Mouse (Mus musculus): ENCODE measurements at regions not wholly inside any gene's neighbourhood (a gene's known extent, or its start where the extent isn't known, plus 50 kb on each side); places are given as distances from the start of the nearest gene placed in this dataset.

DNA sequence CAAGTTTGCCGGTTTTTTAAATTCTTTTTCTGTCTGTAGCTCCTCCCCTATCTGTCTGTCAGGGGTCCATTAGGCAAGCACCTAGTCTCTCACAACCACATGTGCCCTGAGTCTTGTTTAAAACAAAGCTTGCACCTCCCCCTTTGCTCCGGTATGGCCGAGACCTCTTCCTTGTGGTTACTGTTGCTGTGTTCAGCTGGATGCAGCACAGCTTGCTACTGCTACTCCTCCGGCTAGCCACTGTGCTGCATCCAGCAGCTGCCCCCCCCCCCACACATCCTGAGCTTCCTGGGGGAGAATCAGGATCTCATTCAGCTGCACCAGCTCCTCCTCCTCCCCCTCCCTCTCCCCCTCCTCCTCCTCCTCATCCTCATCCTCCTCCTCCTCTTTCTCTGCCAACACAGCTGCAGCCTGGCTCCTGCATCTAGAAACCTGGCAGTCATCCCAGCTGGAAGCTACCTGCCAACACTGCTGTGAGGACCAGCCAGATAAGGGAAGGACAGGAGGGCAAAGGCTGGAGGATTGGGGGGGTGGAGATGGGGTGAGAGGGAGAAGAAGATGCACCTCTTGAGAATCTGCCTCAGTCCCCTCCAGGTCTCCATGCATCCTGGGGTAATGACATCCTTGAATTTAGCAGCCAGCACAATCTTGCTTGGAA, 114.8 kb upstream of the Tmem260 start:
- H3K27ac ChIP-seq (ENCODE audit: insufficient read depth, low read length): no peak overlapping the region
- H3K4me1 ChIP-seq (ENCODE audit: control insufficient read depth, insufficient read depth, low read length): peaks cover 3% of the 10 kb centered on the region; the same call in 1 of the 2 replicates
- TF ChIP-seq CTCF (IDR thresholded peaks at IDR 0.05; ENCODE audit: borderline replicate concordance, insufficient read depth, low read length) (no peak), POLR2A (IDR thresholded peaks at IDR 0.05; ENCODE audit: low read depth, low read length) (no peak)
- no peak overlapping the region for H3K4me3 ChIP-seq (ENCODE audit: insufficient read depth, low read length)

DNA sequence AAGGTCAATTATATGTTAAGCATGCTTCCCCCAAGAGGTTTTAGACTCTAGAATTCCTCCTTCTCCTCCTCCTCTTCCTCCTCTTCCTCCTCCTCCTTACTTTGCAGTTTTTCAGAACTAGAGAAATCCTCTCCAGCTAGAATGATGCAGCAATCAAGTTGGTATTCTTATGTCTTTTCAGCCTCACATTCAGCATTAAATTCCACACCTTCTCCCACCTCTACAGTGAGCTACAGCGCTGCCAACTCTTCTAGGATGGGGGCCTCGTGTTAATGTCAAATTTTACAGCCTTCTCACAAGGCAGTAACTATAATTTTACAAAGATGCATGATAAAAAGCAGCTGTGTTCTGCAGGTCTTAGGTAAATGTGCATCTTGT, 114.3 kb upstream of the Tmem260 start:
- Histone ChIP-seq H3K4me1 (ENCODE audit: control insufficient read depth, insufficient read depth, low read length) (peaks cover 3% of the 10 kb centered on the region; the same call in 1 of the 2 replicates), H3K27ac (ENCODE audit: insufficient read depth, low read length) (no peak overlapping the region), H3K4me3 (ENCODE audit: insufficient read depth, low read length) (no peak overlapping the region)
- TF ChIP-seq CTCF (IDR thresholded peaks at IDR 0.05; ENCODE audit: borderline replicate concordance, insufficient read depth, low read length) (no peak), POLR2A (IDR thresholded peaks at IDR 0.05; ENCODE audit: low read depth, low read length) (no peak)

DNA sequence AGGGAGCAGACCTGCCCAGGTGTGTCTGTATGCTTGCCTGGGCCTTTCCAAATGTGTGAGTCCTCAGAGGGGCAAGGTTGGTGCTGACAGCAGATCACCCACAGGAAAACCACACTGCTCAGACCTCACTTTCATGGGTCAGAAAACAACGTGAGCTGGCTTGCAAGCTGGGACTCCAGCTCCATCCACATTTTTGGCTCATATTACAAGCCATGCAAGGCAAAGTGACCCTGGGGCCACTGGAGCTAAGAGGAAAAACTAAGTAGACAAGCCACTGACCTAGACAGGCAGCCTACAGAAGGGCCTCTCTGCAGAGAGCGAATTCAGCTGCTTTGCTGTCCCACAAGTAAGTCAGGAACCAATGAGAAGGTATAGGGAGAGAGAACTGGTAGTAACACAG, 113.7 kb upstream of the Tmem260 start:
- no peak overlapping the region for H3K27ac ChIP-seq (ENCODE audit: insufficient read depth, low read length)
- H3K4me3 ChIP-seq (ENCODE audit: insufficient read depth, low read length): no peak overlapping the region
- peaks cover 3% of the 10 kb centered on the region; the same call in 1 of the 2 replicates for H3K4me1 ChIP-seq (ENCODE audit: control insufficient read depth, insufficient read depth, low read length)
- TF ChIP-seq POLR2A (IDR thresholded peaks at IDR 0.05; ENCODE audit: low read depth, low read length): no peak
- no peak for TF ChIP-seq CTCF (IDR thresholded peaks at IDR 0.05; ENCODE audit: borderline replicate concordance, insufficient read depth, low read length)

DNA sequence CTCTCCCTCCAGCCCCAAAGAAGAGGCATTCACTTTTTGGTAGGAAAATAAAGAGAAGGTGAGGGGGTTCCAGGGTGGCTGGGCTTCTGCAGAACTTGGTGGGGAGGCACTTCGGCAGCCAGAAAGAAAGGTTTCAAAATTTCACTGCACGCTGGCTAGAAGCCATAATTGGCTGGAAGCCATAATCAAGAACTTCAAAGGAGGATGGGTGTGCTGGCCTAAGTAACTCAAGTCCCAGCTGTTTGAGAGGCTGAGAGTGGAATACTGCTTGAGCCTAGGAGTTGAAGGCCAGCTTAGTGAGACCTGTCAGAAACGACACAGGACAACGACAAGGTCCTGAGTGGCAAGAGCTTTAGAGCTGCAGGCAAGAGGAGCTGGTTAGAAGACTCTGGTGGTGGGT, 113.3 kb upstream of the Tmem260 start:
- Histone ChIP-seq H3K4me3 (ENCODE audit: insufficient read depth, low read length) (no peak overlapping the region), H3K4me1 (ENCODE audit: control insufficient read depth, insufficient read depth, low read length) (peaks cover 3% of the 10 kb centered on the region; the same call in 1 of the 2 replicates), H3K27ac (ENCODE audit: insufficient read depth, low read length) (no peak overlapping the region)
- no peak for TF ChIP-seq CTCF (IDR thresholded peaks at IDR 0.05; ENCODE audit: borderline replicate concordance, insufficient read depth, low read length)
- TF ChIP-seq POLR2A (IDR thresholded peaks at IDR 0.05; ENCODE audit: low read depth, low read length): no peak

DNA sequence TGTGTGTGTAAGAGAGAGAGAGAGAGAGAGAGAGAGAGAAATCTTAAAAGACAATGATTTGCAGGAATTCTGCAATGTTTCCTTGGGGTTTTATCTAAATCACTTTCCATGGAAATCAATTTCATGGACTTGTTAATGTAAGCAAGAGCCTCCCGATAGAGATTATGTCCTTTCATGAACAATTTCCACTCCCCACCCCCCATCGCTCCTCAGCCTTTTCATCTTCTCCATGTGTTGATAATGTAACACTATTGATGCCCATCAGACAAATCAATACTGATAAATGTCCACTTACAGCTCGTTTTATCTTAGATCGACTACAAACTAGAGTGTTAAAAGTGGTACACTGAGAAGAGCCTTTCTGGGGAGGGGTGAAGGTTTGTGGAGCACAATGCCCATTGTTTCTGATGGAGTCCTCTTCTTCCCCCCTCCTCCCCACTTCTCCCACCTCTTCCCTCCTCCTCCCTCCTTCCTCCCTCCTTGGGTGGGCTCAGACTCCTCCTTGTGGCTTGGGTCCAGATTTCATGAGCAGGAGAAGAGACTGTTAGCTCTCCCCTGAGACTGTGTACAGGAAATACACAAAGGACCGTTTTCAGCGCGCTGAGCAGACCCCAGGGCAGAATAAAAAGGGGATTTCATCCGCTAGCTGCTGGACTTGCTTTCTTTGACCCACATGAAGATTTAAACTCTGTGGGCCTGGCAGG, 111.7 kb upstream of the Tmem260 start:
- peaks cover 3% of the 10 kb centered on the region; the same call in 1 of the 2 replicates for H3K4me1 ChIP-seq (ENCODE audit: control insufficient read depth, insufficient read depth, low read length)
- TF ChIP-seq CTCF (IDR thresholded peaks at IDR 0.05; ENCODE audit: borderline replicate concordance, insufficient read depth, low read length): no peak
- TF ChIP-seq POLR2A (IDR thresholded peaks at IDR 0.05; ENCODE audit: low read depth, low read length): no peak
- no peak overlapping the region for H3K4me3 ChIP-seq (ENCODE audit: insufficient read depth, low read length)
- no peak overlapping the region for H3K27ac ChIP-seq (ENCODE audit: insufficient read depth, low read length)

DNA sequence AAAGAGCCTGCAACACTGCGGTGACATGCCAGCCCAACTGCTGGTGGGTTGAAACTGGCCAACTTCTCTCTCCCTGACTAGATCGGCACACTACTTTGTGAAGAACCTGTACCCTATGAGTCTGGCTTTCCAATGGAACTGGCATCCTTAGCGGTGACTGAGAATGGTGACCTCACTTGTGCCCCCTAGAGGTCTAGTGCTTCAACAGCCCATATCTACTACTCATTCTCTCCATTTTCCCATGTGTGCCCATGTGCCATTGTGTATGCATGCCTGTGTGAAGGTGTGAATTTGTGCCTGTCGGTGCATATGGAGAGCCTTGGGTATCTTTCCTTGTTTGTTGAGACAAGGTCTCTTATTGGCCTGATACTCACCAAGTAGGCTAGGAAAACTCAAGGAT, 106.5 kb upstream of the Tmem260 start:
- Histone ChIP-seq H3K27ac (ENCODE audit: insufficient read depth, low read length) (no peak overlapping the region), H3K4me1 (ENCODE audit: control insufficient read depth, insufficient read depth, low read length) (no peaks in the 10 kb centered on the region), H3K4me3 (ENCODE audit: insufficient read depth, low read length) (no peak overlapping the region)
- TF ChIP-seq POLR2A (IDR thresholded peaks at IDR 0.05; ENCODE audit: low read depth, low read length) (no peak), CTCF (IDR thresholded peaks at IDR 0.05; ENCODE audit: borderline replicate concordance, insufficient read depth, low read length) (no peak)

DNA sequence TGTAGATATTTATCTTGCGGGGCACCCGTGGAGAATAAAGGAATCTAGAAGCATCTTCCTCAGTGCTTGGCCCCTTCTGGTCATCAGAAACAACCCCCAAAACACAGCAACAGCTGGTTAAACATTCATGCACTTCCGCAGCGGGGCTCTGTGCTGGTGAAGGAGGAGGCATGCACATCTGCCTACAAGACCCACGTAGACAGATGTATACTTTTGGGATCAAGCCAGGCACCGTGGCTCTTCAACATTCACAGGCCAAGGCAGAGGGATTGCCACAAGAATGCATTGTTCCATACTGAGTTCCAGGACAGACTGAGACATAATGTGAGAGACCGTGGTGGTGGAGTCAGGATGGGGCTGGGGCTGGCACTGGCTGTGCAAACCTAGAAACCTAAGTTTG, 103.0 kb upstream of the Tmem260 start:
- H3K4me3 ChIP-seq (ENCODE audit: insufficient read depth, low read length): no peak overlapping the region
- no peak for TF ChIP-seq POLR2A (IDR thresholded peaks at IDR 0.05; ENCODE audit: low read depth, low read length)
- no peak for TF ChIP-seq CTCF (IDR thresholded peaks at IDR 0.05; ENCODE audit: borderline replicate concordance, insufficient read depth, low read length)
- H3K27ac ChIP-seq (ENCODE audit: insufficient read depth, low read length): no peak overlapping the region
- H3K4me1 ChIP-seq (ENCODE audit: control insufficient read depth, insufficient read depth, low read length): no peaks in the 10 kb centered on the region

DNA sequence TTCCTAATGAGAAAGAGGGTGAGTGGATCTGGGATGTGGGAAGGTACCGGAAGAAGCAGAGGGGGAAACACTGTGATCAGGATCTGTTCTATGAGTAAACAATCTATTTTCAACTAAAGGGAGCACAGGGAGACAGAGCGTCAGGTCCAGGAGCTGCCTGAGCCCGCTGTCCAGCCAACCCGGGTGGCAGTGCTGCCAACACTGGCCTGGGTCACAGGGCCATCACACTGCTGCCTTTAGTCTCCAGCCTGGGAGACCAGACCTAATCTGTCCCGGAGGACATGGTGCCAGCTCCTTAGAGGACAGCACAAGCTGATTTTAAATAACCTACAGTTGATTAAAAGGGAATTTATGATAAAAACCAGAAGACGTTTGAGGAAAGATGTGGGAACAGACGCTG, 100.0 kb upstream of the Tmem260 start:
- H3K4me3 ChIP-seq (ENCODE audit: insufficient read depth, low read length): no peak overlapping the region
- TF ChIP-seq CTCF (IDR thresholded peaks at IDR 0.05; ENCODE audit: borderline replicate concordance, insufficient read depth, low read length) (no peak), POLR2A (IDR thresholded peaks at IDR 0.05; ENCODE audit: low read depth, low read length) (no peak)
- H3K4me1 ChIP-seq (ENCODE audit: control insufficient read depth, insufficient read depth, low read length): no peaks in the 10 kb centered on the region
- no peak overlapping the region for H3K27ac ChIP-seq (ENCODE audit: insufficient read depth, low read length)

DNA sequence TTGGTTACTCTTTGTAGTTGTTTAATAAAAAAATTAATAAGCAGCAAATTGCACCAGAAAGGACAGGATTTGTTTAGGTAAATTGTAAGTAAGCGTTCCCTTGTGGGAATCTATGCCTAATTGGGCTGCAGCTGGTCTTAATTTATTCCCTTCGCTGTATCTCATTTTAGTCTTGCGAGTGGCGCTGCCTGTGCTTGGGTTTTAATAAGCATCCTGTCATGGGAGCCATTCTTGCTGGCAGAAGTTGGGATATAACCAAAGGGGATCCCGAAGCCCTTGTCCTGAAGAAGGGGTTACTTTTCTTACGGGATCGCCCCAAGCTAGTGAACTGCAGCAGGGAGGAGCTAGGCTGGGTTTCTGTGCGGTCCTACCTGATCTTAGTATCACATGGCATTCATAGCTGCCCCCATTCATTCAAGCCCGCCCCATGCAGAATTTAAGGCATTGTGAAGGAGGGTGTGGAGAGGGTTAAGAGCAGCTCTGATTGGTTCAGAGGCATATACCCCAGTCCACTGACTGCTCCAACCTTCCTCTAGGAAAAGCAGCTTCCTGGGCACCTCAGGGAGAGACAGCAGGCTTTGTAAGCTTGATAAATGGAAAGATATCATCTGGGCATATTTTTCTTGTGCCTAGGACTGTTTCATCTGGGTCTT, 96.4 kb upstream of the Tmem260 start:
- H3K27ac ChIP-seq (ENCODE audit: insufficient read depth, low read length): no peak overlapping the region
- no peaks in the 10 kb centered on the region for H3K4me1 ChIP-seq (ENCODE audit: control insufficient read depth, insufficient read depth, low read length)
- H3K4me3 ChIP-seq (ENCODE audit: insufficient read depth, low read length): no peak overlapping the region
- TF ChIP-seq POLR2A (IDR thresholded peaks at IDR 0.05; ENCODE audit: low read depth, low read length) (no peak), CTCF (IDR thresholded peaks at IDR 0.05; ENCODE audit: borderline replicate concordance, insufficient read depth, low read length) (no peak)

DNA sequence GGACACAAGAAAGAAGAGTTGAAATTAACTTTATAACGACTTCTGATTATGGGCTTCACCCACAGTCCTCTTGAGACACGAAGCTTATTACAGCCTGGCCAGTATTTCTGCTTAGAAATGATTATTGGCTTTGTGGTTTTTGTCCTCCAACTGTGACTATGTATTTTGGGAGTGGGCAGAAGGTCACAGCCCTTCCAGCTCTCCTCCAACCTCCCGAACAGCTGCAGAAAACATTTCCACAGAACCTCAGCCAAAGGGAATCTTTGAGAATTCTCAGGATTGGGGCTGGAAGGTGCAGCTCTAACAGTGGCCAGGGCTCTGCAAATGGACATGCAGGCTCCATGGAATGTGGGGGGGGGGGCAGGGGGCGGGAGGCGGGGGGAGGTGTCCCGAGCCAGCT, 94.3 kb upstream of the Tmem260 start:
- Histone ChIP-seq H3K27ac (ENCODE audit: insufficient read depth, low read length) (no peak overlapping the region), H3K4me3 (ENCODE audit: insufficient read depth, low read length) (no peak overlapping the region), H3K4me1 (ENCODE audit: control insufficient read depth, insufficient read depth, low read length) (no peaks in the 10 kb centered on the region)
- TF ChIP-seq POLR2A (IDR thresholded peaks at IDR 0.05; ENCODE audit: low read depth, low read length) (no peak), CTCF (IDR thresholded peaks at IDR 0.05; ENCODE audit: borderline replicate concordance, insufficient read depth, low read length) (no peak)

Data from embryonic fibroblast, embryonic 13.5 days (primary cell).